Mouse (Mus musculus): ENCODE results near the gene Ciapin1.

Gene Ciapin1

DNA sequence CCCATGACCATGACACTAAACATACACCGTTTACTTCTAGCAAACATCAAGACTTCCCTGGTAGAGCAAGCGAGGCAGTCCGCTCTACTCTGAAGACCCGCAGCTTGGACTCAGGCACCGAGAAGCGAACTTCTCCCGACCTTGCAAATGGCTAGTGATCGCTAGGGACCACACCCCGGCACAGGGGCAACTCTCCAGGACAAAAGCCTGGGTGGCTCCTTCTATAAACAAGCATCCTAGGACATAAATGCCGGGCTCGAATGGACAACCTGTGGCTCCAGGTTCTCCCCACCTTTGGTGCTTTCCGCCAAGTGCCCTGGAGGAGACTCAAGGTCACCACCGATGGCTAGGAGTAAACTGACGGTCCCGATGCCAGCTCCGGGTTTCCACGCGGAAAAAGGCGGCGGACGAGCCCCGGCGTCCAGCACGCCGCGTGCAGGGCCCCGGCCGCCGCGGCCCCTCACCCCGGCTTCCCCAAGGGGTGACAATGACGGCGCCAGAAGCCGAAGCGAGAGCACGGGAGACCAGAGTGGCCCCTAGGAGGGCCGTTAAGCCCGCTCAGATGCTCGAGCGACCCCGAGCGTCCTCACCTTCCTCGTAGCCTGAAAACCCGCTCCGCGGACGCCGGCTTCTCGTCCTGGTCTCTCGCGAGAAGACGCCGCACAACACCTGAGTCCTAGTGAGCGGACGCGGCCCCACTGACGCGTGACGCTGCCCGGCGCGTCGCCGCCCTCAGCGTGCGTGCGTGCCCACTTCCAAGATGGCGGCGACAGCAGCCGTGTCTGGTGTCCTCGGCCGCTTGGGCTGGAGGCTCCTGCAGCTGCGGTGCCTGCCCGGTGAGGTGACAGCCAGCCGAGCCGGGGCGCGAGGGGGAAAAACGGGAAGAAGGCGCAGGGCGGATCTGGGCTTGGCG lies at the start of gene Ciapin1, which contains the start of gene Coq9:
TSS of gene Ciapin1 (minus strand) at position 697 of the 913 bp plus-strand sequence.
TSS of gene Coq9 (plus strand) at position 660 of the 913 bp plus-strand sequence.
- peak; percentile 98 for DNase-seq (ENCODE audit: low read depth, low spot score)

DNA sequence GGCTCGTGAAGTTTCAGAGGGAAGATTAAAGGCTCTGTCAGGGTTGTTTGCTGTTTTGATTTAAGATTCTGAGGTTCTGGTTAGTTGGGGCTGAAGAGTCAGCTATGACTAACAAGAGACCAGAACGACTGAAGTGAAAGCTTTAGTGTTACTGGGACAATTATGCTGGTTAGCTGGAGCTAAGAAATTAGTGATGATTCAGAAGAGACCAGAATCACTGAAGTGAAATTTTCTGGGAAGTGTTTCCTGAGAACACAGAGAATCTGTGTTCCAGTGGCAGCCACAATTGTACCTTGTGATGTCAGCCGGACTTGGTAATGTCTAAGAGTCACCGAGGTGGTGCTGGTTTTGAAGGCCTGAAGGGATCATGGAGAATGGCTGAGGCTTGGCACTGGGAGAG lies 42.6 kb upstream of the Ciapin1 start:
- DNase-seq (ENCODE audit: low read depth, low spot score) = no peak

DNA sequence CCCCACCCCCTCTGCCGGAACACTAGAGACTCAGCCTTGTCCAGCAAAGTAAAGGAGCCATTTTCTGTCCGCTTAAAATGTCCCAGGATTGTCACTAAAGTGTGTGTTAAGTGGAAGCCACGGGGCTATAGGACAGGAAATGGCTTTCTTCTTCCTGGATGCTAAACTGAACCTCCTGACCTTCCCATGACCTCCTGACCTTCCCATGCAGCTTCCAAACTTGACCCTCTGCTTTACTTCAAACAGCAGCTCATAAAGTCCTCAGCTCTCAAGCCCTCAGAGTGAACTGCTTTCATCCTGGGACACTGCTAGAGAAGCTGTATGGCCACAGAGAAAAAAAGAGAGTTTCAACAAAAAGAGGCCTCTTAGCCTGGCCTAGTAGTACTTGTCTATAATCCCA lies 38.7 kb upstream of the Ciapin1 start:
- no peak for DNase-seq (ENCODE audit: low read depth, low spot score)

DNA sequence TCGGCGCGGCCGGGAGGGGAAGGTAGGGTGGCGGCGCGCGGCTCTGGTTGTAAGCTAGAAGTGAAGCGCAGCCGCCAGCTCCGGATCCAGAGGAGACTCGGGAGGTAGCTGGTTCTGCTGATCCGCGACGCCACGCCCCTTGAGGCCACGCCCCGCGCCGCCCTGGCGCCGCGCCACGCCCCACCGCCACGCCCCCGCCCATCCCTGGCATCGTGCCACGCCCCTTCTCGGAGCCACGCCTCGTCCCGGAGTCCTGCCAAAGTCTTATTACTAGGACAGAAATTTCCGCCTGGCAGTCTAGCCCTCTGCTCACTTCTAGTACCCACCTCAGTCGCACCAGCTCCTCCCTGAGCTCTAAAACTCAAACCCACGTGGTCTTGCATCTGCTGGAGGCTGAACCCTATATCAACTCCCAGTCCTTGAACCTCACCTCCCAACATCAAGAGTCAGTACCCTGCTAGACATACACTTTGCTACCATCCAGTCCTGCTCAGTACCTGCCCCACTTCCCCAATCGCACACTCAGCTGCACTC lies 38.1 kb upstream of the Ciapin1 start, which contains the start of gene Dok4:
TSS of gene Dok4 (minus strand) at position 134 of the 534 bp plus-strand sequence.
- peak; percentile 91 for DNase-seq (ENCODE audit: low read depth, low spot score)

DNA sequence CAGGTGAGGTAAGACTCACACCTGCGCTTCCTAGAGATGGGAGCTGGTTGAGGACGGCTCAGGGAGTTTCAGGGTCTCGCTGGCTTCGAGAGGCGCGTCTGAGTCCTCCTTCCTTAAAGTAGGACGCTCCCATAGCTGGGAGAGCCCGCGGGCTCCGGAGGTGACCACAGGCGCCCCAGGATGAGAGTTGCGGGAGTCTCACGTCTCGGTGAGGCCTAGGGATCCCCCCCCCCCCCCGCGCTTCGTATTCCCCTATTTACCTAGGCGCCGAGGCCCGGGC lies 37.7 kb upstream of the Ciapin1 start:
- DNase-seq (ENCODE audit: low read depth, low spot score) = no peak

DNA sequence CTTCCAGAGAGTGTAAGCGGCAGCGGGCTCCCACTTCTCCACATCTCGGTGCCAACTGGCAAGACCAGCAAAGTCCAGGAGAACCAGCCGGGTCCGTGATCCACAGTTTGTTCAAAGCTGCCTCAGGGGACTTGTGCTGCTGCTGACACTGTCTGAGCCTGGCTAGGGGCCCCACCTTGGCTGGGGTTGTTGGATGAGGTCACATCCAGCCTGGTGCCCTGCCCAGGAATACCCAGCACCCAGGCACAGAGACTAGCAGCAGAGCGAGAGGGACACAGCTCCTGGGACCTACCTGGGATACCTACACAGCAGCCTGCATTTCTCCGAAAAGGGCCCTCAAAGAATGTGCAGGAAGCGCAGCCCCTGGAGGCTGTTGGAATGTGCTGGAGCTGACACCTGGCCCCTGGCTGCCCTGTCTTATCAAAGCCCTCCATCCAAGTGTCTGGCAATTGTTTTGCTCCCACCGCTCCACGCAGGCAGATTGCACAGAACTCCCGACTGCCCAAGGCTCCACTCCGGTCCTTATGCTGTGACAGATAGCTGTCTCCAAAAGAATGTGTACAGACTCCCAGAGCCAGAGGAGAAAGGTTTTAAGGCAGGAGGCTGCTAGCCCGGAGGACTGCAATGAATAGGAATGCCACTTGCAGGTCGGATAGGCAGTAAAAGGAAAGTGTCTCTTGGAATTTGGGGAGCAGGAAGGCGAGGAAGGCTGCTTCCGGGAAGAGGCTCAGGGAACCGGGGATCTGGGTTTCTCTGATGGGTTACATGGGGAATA lies 37.1 kb upstream of the Ciapin1 start:
- no peak for DNase-seq (ENCODE audit: low read depth, low spot score)

DNA sequence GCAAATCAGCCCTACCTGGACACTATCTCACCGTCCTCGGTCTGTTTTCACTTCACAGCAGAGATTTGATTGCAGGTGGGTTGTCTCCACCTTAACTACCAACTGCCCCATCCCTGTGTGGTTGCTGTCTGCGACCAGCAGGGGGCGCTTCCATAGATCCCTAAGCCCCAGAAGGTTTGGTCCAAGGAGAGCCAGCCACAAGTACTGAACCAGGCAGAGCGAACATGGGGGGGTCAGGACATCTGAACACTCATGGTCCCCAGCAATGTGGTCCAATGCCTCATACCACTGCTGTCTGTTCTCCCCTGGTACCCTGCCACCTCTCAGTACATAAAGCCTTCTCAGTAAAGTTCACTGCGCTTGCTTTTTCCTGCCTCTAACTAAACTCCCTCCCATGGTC lies 36.2 kb upstream of the Ciapin1 start:
- DNase-seq (ENCODE audit: low read depth, low spot score) = peak; percentile 85

DNA sequence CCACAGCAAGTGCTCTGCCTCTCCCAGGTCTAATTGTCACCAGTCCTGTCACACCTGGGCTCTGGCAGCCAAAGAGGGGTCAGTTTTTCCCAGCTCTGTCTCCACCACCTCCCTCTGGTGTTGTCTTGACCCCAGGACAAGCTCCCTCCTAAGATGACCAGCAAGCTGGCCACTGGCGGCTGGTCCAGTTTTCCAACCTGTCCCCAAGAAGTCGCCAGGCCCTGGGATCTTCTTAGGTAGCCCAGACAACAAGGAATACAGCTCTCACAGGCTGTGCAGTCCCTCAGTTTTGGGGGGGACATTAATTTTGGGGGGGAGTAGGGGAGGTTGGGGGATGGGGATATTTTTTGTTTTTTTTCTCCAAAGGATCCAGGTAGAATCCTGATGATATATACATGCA lies 34.4 kb upstream of the Ciapin1 start:
- DNase-seq (ENCODE audit: low read depth, low spot score) = no peak

DNA sequence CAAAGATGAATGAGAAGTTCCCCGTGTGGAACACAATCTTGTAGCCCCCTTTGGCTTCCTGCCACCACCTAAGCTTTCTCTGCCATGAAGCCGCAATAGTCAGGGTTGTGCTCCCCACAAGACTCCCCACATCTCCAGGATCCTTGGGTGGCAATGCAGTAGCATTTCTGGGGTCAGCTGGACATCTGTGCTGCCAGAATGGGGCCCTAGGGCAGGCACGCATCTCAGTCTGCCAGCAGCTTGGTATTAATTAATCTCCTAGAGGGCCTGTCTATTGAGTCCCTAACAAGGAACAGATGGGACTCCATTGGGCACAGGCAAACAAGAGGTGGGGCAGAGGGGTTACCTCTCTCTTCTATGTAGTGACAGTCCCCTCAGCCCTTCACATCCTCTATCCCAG lies 34.0 kb upstream of the Ciapin1 start:
- DNase-seq (ENCODE audit: low read depth, low spot score) = no peak

DNA sequence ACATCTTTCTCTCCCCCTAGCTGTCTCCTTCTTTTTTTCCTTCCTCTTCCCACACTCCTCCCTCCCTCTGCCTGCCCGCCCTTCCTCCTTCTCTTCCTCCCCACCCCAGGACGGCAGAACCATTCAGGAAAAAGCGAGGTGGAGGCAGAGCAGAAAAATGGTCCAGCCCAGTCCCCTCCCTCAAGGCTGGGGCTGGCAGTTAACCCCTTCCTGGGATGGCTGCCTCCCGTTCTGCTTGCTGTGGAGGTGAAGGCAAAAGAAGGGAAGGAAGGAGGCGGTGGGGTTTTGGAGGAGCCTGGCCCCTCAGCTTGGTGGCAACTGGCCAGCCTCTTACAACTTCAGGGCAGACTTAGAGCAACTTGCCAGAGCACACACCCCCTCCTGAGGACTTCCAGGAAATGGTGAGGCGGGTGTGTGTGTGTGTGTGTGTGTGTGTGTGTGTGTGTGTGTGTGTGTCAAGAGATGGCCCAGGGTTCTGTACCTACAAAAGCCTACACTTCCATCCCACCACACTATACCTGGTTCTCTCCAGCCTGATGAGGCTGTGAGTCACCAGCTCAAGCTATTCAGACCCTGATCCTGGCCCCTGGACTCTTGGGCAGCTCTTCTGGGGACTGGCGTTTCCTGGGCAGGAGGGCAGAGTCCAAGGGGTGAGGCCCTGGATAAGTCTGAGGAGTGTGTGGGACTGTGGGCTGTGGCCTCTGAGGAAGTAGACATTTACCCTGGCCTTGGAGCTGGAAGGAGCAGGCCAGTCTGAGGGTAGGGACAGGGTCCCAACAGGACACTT lies 33.1 kb upstream of the Ciapin1 start:
- DNase-seq (ENCODE audit: low read depth, low spot score) = peak; percentile 63

DNA sequence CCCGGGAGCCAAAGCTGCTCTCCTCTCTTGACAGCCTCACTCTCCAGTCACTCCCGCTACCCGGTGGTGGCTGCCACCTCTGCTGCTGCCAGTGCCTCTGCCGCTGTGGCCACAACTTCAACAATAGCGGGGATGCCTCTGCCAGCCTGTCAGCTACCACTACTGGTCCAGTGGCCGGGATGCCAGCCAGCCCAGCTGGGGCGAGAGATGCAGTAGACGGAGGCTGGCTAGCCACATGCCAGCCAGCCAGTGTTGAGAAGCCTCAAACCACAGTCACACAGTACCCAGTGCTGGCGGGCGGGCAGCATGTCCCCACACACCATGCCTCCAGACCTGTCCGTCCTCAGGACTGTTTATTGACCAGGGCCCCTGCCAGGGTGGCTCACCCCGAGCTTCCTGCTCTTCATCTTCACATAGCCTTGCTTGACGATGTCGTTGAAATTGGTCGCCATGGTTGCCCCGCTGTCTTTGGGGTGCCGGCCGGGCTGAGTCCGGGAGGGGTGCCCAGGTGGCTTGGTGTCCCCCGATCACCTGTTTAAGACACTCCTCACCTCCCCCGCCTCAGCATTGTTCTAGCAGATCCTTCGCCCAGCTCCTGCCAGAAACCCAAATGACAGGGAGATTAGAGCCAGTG lies 32.4 kb upstream of the Ciapin1 start:
- DNase-seq (ENCODE audit: low read depth, low spot score) = peak; percentile 22

DNA sequence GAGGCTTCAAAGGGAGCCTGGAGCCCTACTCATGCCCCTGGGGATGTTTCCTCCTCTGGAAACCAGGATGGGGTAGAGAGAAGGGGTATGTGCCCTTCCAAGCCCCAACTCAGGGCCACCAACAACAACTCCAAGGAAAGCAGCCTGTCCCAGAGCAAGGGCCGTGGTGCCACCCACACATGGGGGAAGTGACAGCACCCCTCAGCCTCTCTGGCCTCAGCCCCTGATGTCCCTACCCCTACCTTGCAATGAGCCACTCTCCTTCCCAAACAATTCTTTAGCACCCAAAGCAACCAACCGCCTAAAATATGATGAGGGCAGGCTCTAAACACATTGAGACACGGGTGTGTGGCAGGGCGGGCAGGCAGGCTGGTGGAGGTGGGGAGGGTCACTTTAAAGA lies 31.8 kb upstream of the Ciapin1 start:
- no peak for DNase-seq (ENCODE audit: low read depth, low spot score)

DNA sequence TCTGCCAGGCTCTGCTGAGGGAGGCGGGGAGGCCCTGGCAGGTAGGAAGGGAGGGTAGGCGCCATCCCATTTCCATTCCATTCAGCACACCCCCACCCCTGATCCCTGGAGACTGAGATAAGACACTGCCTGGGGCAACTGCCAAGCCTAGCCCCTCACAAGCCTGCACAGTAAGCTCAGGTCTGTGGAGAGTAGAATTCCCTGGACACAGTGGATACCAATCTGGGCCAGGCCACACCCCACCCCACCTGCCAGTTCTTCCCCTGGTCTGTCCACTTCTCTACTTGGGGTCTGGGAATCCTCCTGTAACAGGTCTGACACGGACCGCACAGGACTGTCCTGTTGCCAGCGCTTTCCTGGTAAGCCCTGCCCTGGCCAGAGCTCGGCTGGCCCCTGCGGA lies 31.0 kb upstream of the Ciapin1 start:
- DNase-seq (ENCODE audit: low read depth, low spot score) = no peak

DNA sequence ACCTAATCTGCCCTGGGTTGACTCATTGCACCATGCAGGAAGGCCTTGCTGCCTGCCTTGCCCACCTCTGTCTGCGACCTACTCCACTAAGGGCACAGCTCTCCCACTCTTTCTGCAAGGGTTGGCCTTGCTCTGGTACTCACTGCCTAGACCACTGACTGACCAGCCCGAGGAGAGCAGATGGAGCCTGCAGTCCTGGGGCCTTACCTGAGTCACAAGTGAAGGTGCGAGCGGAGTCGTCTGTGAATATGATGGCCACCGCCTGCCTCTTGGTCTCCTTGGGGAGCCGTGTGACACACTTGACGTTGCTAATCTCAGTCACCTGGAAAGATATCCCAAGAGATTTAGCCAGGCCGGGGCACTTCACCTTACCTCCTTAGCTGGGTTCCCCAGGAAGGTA lies 28.8 kb upstream of the Ciapin1 start:
- DNase-seq (ENCODE audit: low read depth, low spot score) = no peak

DNA sequence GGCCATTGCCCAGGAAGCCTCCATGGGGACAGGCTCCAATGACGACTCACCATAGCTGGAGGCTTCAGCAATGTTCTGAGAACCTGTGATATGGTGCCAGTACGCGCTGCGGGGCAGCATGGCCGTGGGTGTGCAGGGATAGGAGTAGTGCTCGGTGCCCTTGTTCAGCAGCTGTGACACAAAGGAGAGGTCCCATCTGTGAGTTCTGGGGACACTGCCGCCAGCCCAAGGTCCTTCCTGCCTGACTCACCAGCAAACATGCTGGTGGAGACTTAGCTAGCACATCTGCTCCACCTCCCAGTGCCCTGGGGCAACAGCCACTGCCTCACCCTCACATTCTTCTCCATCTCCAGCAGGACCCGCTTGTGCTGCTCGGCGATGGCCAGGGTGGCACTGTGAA lies 27.1 kb upstream of the Ciapin1 start:
- DNase-seq (ENCODE audit: low read depth, low spot score) = no peak

DNA sequence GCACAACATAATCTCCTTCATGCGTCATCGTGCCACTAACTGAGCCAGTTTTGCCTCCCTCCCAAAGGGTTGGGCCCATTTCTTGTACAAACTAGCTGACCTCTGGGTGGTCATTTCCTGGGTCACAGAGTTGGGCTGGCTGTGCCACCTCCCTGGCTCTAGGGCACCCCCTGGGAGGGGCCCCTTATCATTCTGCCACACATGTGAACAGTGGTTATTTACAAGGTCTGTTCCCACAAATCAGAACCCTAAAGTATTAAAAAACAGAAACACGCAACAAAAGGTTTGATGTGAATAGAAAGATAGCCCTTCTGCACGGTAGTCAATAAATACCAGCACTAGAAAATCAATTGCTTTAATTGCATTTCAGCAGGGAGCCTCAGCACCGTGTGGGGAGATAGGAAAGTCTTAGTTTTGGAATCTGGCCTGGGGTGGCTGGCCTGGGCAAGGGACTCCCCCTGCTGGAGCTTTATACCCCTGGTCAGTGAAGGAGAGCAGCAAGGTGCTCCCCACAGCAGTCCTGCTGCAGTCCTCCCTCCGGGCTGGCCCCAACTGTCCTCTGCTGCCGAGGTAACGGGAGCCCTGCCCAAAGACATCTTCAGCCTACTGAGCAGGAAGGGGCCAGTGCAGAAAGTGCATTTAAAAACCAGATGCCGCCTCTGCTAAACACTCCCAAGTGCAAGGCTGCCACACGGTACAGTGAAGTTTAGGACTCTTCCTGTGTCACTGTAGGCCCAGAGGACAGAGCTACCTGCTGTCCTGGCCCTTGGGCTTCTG lies 25.9 kb upstream of the Ciapin1 start:
- no peak for DNase-seq (ENCODE audit: low read depth, low spot score)

DNA sequence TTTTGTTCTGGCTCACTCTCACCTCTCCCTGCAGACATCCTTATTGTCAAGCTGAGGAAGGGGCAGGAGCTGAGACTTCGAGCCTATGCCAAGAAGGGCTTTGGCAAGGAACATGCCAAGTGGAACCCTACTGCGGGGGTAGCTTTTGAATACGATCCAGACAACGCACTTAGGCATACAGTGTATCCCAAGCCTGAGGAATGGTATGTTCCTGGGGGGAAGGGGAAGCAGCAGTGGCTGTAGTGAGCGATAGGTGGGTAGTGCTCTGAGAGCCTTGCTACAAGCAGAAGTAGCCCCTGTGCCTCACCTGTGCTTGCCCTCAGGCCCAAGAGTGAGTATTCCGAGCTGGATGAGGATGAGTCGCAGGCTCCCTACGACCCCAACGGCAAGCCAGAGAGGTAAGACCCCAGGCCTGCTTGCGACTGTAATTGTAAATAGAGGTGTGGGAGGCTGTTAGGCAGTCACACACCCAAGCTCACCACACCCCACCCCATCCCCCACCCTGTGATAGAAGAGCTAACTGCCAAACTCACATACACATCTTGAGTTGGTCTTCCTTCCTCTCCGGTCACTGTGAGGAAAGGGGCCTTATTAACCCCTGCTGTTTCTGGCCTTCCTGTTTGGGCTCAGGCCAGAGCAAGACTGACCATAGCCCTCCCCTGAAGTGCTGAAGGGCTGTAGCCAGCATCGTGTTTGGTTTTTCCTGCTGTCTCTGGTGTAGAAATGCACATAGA lies 24.5 kb upstream of the Ciapin1 start:
- DNase-seq (ENCODE audit: low read depth, low spot score) = no peak

DNA sequence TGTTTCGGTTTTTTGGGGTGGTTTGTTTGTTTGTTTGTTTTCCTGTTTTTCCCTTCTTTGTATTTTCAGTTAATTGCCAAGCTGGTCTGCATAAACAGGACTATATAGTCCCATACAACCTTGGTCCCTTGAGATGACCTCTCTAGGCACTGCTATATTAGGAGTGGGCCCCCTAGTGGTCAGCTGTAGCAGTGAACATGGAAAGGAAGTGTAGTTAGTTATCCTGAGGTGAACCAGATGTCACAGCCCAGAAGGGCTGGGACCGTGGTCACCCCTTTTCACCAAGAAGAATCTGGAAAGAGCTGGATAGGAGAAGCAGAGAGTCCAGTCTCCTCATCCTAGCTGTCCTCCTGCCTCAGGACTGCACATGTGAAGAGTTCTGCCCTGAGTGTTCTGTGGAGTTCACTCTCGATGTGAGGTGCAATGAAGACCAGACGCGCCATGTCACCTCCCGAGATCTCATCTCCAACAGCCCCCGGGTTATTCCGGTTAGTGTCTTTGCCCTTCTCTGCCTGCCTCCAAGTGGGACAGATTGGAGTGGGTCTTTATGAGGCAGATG lies 23.3 kb upstream of the Ciapin1 start:
- peak; percentile 81 for DNase-seq (ENCODE audit: low read depth, low spot score)

DNA sequence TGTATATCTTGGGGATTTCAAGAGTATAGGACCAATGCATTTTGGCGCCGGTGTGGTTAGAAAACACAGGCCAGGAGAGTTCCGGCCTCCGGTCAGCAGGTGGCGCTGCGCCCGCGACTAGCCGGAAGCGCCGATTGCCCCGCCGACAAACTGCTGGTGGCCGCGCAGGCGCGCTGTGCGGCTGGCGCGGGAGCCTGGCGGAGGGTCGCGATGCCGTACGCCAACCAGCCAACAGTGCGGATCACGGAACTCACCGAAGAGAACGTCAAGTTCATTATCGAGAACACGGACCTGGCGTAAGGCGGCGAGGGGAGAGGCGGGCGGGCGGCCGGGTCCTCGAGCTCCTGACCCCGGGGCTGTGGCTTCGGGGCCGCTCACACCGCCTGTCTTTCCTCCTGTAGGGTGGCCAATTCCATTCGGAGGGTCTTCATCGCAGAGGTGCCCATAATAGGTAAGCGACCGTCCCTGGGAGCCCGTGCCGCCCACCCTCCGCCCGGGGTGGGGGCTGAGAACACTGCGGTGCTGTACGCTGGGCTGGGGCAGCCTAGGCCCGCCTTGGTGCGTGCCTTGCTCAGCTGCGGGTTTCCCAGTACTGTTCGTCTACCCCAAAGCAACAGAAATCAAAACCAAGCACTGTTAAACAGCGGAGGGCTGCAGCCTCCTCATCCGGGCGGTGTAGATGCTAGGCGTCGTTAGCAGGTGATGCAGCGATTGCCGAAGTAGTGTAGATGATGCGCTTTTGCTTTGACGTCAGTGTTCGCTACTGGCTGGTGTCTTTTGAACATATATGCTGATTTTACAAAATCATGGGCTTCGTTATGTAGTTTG lies 19.4 kb upstream of the Ciapin1 start, which contains the start of gene Polr2c:
TSS of gene Polr2c (plus strand) at position 105 of the 828 bp plus-strand sequence.
- DNase-seq (ENCODE audit: low read depth, low spot score) = peak; percentile 94
